Comparison of ENCODE assay signal across 8 mouse cellular contexts in the genomic region with DNA sequence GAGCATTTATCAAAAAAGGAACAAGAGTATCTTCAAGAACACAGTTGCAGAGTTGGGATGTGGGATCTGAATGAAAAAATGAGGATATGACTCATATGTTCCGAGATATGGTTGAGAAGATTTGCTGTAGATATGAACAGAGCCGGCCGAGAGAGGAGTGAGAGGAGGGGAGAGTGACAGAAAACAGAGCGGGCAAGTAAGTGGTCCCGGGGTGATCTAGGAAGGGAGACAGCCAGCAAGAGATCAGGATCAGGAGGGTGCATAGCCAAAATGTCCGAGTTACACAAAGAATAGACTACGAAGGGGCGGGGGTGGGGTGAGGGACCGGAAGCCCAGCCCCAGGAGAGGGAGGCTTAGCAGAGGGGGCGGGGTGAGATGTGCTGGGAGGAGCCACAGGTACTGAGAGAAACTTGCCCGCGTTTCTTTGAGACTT.
DNase-seq lines count a peak whose midpoint lies in the region; ATAC-seq lines count a peak whose summit lies in the region.

No protein-coding gene starts in this region.

- peak; percentile 11 for DNase-seq in right cerebral cortex, postnatal 25 days
- DNase-seq in right cerebral cortex, postnatal 10 days (ENCODE audit: low spot score in 2 of 2) = no peak
- peak; percentile 59 for DNase-seq in brain, adult 2 months (ENCODE audit: low read depth, low spot score)
- DNase-seq in heart, postnatal 10 days = peak; percentile 8 to 23
- peak; percentile 37 to 52 for DNase-seq in lung, adult 18-20 months
- no peak for DNase-seq in cerebellum, postnatal 14 days

- intact Hi-C loops in heart, postnatal 10 days (cut with DNase I) = no loop called here

- ATAC-seq in neutrophil, adult 5-6 weeks (ENCODE audit: extremely low read depth, insufficient number of reproducible peaks, low FRiP score, poor library complexity, severe bottlenecking) = peak; percentile 21; the same call in 1 of the 2 replicates
- no peak for ATAC-seq in erythroid progenitor cell, adult 5-6 weeks (replicated peaks; ENCODE audit: low FRiP score, poor library complexity, severe bottlenecking)

Comparison
In these comparisons a context has a peak if more than half of its experiments do, and no peak if none do; other contexts are left out.
1. DNase-seq: peak in right cerebral cortex, postnatal 25 days (single experiment), brain, adult 2 months (single experiment), heart, postnatal 10 days (2 of 2) and lung, adult 18-20 months (2 of 2); none in right cerebral cortex, postnatal 10 days (0 of 2) and cerebellum, postnatal 14 days (0 of 2).